Mouse (Mus musculus) urinary bladder, postnatal 25 days (tissue): ENCODE measurements around the gene Pacrg.

Experiments used
- DNase-seq: peaks from one replicate; pipeline ENCODE4 v3.0.0; 2022; ENCODE audit warnings: low spot score

The Pacrg gene

DNA sequence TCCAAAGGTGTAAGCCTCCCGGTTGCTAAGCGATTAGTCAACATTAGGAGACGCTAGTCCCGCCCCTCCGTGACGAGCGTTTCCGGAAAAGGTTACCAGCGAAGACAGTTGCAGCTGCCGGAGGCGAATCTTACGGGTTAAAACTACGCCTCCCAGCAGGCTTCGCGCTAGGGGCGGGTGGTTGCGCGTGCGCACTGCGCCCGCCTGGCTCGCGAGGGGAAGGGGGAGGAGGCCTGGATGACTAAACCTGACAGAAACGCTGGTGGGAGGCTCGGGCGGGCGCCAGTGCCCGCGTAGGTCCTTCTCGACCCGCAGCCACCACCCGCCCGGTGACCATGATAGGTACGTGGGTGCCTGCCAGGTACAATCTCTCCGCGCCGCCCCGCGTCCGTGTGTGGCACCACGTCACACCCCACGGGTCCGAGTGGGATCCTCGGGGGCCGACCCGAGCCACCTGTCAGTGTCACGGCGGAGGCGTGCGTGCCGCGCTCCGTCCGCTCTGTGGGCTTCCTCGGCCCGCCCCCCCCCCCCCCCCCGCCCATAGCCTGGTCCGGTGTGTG lies at the start of gene Pacrg, which contains the start of gene Prkn:
TSS of gene Pacrg (minus strand) at position 164 of the 560 bp plus-strand sequence.
TSS of gene Prkn (plus strand) at position 237 of the 560 bp plus-strand sequence.
- DNase-seq = peak; percentile 94

DNA sequence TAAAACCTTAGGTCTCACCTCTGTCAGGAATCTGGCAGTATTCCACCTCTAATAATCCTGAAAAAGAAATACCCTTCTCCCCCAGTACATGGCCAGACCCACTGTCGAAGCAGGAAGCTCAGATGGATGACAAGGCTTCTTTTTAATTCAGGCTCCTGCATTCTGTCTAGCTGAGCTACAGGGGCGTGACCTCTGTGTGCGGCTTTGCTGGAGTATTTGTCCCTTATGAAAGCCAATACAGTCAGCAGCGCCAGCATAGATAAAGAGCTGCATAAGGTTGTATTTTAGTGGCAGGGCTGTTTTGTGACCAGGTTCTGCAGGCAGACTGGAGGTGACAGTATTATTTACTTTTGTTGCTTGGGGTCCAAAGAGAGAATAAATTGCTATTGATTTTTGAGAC lies 47.8 kb upstream of the Pacrg start:
- no peak for DNase-seq

DNA sequence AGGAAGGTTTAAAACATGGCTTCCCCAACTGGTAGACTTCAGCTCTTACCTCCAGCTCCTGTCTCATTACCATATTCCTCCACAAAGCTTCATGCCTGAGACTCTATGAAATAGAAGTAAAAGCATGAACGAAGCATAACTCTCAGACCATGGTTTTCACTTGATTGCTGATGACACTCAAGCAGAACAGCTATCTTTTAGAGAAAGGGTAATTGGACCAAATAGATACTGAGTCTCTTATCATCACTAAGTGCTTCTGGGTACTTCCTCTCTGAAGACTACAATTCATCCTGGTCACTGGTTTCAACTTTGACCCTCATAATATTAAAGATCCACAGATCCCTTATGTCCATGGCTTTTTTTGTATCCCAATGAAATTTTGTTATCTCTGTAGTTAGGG lies 42.1 kb upstream of the Pacrg start:
- DNase-seq = no peak

DNA sequence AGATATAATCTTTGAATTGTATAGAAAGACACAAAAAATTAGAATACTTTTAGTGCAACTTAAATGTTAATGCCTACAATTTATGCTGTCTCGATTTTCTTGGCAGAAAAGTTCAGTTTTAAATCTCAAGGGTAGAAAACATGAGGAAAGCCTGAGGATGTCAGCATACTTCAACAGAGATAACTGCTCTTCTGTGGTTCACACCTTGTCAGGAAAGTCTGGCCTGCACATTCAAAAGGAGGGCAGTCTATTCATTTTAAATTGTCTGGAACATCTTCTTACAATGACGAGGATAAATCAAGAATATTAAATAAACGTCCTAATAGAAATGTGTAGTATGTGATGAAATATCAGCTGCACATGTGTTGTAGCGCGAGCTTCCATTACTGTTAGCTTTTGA lies 38.9 kb upstream of the Pacrg start:
- DNase-seq = no peak

DNA sequence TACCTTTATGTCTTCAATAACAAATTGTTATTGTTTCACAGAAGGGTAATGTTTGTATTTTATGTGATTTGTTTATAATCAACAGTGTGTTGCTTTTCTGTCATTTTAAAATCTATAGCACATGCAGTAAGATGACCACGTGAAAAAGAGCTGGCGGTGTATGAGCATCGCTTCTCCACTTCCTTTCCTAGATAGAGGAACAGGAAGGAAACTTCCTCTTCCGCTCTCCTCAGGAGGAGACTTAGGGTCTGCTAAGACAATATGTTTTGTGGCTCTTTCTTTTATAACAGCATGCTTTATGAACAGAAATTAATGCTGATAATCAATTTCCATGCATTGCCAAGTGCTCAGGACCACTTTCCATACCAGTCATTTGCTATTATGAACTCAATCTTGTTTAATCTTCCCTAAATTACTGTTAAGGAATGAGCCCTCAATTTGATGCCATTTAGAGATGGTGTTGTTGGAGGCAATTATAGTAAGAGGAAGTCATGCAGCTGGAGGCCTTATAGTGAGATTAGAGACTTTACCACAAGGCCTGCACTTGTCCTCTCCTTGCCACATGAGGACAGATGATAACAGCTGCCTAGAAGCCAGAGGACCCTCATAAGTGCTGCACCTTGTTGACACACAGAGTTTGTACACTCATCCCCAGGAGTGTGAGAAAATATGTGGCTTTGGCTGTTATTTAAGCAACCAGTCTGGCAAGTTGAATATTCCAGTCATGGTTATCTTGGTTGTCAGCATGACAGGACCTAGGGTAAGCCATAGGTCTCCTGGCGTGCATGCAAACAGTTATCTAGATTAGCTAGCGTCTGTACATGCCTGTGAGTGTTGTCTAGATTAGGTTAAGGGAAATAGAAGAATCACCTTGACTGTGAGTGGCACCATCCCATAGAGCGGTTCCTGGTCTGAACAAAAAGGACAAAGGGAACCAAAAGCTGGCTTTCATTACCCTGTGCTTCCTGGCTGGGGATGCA lies 34.4 kb upstream of the Pacrg start:
- DNase-seq = no peak

DNA sequence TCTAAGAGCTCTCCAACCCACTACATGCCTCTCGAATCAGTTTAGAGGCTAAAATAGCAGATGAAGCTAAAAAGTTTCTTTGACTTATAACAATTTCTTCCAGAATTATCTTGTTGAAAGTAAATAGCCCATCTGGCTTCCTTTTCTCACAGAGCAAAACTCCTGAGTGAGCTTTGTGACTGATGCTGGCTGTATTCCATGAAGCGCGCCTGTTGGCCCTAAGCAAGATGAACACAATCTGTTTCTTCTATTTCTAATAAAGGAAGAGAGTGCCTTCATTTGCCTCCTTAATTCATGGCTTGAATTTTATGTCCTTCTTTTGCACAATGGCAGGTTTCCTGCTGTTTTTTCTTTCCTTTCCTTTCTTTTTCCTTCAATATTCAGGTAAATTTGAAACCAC lies 14.1 kb upstream of the Pacrg start:
- DNase-seq = no peak

DNA sequence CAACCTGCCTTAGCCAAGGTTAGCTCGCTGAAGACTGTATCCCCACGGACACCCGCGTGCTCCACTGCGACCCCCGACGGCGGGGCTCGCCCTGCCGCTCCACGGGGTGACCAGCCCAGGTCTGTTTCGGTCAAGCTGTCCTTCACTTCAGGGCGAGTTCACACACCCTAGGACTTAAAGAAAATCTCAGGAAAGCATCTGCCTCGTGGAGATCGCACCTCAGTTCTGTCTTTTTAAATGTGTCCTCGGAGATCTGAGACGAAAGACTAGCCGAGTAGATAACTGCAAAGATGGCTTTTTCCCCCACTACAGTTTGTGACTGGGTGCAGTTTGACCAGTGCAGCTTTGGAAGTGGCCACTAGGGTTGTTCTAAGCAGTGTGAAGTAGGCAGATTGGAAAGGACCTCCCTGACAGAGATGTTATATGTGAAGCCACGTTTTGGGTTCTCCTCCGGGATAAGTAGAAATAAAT lies 655 bp upstream of the Pacrg start:
- peak; percentile 36 for DNase-seq

DNA sequence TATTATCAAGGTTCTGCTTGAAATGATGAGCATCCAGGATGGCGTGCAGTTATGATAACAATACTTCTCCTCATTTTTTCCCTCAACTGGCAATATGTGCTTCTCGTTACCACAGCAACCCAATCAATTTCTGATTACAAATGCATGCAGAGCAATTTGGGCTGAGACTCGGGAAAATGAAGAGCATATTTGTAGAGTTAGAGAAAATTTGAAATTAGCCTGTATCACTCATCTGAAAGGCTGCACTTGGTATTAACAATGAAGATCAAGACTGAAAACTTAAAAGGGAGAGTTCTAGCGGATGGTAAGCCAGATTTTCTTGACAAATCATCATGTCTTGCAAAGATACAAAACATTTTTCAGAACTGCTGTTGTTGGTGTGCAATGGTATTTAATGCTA lies 21.1 kb downstream of the Pacrg start:
- DNase-seq = no peak

DNA sequence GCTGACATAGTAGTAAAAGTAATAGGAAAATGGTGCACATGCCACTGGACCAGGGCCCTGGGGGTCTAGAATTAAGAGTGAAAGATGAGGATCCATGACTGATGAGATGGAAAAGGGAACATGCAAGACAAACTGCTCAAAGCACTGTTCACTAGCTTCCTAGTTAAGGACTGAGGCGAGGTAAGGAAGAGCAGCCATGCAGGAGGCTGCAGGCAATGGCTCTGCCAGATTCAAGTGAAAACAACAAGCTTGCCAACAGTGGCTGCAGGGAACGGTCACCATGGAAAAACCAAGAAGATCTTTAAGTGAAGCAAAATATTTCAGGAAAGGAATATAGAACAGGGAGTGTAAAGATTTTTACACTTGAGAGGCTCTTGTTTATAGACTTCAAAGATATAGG lies 31.5 kb downstream of the Pacrg start:
- DNase-seq = no peak

DNA sequence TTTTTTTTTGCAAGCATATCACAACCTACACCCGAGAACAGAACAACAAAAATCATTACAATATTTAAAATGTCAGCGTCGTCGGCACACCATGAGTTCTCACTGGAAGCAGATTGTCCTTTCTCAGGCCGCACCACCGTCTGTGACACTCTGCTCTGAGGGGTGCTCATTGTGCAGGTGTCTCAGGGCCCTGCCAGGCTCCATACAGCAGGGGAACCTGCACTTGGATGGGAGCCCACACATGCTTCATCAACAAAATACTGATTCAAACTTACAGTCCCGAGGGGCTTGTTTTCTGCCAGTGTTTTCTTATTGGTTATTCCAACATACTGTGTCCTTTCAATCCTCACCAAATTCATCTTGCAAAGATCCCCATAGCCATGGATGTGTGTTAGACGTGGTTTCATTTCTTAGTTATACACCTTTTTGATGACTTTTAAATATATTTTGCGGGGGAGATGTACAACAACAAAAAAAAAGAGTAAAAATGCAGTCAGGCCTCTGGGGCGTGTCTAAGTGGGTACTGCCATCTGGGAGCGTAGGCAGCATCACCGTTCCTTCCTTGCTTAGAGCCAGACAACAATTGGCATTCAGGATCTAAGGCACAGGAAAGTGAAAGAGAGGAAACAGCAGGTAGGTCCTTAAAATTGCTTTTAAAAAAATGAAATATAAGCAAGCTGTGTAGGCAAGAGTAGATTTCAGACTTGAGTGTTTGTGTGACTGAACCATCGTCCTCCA lies 32.7 kb downstream of the Pacrg start:
- DNase-seq = no peak

DNA sequence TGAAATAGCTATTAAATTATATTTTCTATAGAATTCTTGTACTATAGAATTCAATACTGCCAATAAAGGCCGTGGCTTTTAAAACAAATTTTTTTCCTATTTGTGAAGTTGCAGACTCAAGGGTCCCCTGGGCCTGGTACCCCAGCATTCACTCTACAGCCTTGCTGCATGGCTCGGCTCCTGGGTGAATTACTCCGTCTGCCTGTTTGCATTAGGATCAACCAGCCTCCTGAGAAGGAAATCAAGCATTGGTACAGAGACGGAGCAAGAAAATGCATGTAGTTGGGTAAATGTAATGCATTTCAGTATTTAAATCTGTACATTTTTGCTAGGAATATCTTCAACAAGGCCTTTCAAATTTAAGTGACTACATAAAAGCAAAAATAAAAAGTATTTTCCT lies 33.4 kb downstream of the Pacrg start:
- DNase-seq = no peak

DNA sequence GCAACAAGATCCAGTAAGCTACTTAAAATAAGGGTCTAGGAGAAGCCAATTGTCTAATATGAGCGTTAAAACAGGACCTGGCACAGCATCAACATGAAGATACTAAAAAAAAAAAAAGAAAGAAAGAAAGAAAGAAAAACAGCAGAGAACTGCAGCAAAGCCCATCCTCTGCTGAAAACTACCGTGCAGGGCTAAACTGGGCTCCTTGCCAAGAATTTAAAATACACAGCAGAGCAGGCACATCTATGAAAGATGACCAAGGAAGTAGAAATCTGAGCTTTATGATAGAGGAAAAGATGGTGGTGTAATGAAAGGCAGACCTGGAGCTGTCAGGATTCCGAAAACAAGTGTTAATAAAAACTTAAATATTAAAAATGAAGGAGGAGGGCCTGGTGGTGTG lies 48.5 kb downstream of the Pacrg start:
- no peak for DNase-seq

DNA sequence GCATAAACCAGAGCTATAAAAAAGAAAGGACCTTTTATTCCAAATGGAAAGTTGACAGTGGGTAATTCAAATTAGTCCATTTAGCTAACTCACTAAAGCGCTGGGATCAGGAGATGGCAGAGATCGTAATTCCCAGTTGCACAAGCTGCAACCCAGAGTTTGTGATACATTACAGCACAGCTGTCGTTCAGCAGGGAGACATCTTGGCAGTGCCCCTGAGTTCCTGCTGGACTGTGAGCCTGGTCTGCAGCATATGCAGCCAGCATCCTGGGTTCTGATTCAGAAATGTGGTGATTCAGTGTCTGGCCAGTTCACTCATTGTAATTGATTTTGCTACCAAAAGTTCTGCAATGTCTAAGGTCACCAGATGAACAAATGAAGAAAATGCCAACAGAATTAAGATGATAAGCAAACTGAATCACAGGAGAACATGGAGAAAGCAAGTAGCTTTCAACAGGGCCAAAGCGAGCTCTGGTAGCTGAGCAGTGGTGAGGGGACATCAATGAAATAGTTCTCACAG lies 55.6 kb downstream of the Pacrg start:
- DNase-seq = no peak

DNA sequence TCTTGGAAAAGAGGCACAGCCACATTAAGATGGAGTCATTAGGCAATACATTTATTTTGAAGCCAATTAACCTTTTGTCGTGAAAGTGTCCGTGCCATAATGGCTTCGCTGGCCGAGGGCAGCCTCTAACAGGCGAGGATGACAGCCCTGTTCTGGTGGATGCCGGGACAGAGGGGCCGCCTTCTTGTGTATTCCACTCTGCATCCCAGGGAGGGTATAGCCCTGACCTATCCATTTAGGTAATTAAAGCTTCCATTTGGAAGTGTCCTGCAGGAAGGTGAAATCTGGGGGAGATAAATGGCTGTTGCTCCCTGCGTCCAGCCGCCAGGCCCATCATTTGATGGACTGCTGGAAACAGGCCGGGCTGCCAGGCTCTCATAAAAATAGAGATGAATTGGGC lies 63.6 kb downstream of the Pacrg start:
- DNase-seq = no peak

DNA sequence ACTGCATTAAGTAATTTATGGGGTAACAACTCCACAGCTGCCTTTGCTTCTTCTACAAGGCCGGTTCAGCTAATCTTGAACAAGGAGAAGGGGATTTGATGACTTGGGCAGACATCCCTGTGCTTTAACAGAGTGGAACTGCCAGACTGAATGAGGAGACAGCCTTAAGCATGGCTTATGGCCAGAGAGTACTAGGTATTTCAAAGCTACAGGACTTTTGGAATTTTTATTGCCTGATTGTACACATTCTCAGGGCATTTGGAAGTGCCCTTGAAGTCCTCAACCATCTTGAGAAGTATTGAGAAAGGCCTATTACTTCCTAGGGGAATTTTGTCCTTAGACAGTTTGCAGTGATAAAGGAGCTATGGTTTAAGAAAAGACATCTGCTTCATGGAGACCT lies 65.6 kb downstream of the Pacrg start:
- no peak for DNase-seq

DNA sequence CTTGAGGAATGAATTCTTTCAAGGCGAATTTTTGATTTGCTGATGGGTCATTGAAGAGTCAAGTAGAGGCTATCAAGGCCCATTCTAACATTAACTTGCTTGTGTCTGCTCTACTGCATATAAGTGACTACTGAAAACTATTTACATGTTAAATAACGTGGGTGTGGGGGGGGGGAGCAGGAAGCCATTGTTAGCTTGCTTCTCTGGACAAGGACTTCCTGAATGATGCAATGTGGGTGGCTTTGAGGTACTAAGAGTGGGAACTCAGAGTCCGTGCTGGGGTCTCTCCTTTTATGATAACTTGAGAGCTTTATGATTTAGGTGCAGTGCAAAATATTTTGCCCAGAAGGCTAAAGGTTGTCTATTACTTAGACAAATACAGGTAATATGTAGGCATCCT lies 67.9 kb downstream of the Pacrg start:
- no peak for DNase-seq

DNA sequence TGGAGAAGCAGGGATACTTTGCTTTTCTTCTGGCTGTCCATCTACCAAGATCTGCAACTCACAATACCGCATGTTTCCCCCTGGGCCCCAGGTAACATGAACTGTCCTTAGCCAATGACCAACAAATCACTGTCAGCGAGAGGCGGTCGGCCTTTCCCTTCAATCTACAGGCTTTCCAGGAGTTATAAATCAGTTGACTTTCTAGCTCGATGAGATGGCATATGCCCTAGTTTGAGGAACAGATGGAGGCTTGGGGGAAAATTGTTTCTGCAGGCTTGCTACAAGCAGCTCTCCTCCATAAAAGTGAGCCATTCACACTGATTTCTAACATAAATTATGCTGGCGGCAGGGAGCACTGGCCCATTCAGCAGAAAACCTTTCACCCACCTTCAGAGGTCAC lies 70.2 kb downstream of the Pacrg start:
- DNase-seq = no peak

DNA sequence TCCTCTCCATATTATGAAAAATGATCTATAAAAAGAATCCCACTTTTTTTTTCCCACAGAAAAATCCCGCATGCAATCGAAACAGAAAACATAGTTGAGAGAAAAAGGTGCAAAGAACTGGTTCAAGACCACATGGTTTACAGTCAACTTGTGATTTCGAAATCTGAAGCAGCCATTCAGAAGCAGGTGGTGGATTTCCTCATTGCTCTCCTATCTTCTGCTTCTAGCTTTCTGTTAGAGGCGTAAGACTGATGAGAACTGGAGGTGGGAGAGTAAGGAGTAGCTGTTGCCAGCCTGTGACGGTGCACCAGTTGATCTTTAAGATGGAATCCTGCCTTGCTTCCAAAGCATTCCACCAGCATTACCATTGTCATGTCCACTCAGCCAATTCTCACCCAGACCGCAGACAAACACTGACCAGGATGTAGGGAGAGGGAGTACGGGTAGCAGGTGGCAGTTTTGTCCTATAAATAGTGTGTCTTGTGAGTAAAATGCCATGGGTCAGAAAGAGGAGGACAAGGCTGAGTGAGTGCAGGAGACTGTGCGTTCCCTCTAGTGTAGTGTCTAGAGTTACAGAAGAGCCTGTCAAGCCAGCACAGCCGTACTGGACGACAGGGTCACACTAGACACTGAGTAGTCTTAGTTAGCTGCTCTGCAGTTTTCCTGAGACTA lies 73.2 kb downstream of the Pacrg start:
- no peak for DNase-seq

DNA sequence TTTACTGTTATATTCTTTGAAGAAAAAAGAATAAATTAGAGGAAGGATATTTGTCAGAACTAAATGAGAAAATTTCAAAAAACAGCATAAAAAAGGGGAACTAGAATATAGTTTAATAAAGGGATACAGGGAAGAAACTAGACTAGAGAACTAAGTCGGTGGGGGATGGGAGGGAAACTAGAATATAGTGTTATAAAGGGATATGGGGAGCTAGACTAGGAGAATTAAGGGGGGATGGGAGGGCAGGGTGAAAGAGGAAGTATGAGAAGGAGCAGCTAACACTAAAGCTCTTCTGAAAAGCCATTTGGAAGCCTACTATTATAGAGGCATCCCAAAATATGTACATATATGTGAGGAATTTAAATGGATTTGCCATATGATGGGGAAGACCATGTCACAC lies 75.8 kb downstream of the Pacrg start:
- no peak for DNase-seq

DNA sequence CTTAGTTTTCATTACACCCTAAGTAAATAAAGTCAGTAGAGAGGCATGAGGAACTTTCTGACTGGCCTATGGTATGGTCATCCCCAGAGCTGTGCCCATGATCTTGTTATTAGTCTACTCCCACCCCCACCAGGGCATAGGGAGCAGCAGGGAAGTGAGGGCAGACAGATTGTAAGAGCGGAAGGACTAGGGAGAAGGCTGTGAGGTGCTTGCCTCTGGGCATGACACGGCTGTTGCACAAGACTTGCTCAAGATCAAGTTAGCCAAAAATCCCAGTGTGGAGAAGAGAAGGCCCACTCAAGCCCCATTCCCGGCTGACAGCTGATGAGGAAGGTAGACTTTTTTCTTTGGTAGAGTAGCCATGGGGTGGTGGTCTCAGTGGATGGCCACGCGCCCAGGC lies 82.7 kb downstream of the Pacrg start:
- no peak for DNase-seq

DNA sequence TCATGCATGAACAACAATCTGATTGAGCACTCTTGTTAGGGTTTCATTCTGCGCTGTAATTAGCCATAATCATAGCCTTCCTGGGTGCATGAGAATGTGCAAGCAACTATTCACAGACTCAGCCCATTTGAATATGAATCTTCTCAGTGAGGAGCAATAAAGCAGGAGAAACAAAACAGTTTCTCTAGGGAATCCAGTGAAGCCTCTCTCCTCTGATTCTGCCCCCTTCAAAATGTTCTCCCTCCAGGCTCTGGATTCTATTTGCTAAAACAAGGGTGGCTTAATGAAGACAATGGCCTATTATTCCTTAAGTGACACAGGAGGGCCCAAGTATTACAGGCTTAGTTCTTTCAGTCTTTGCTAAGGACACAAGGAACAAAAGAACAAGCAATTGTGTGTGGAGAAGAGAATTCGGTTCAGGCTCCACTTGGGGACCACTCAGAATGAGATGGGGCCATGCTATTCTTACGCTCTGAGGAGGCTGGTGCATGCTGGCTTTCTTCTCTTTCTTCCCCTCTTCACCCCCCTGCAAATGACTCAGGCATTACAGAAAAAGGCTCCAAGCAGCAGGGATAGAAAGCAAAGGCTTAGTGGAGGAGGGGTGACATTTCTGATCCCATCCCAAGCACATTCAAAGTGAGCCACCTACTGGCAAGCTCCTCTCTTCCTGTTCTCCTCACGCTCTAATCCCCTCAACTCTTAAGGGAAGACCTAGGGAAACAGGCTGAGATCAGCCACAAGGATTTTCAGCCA lies 95.2 kb downstream of the Pacrg start:
- peak; percentile 18 for DNase-seq
